Mouse (Mus musculus) bone marrow macrophage, adult 2 months (primary cell): ENCODE data around the gene Arpc2. TPM values are rescaled to one million over a fixed set of nuclear protein-coding genes. Genes with fewer than 3 reads are reported as not detected.

Source experiments
- H3K27ac ChIP-seq: 2 replicates; pipeline ENCODE4 v1.5.1; 2012; ENCODE audit warnings: low read depth, low read length; ENCODE audit not compliant: insufficient read depth
- H3K4me1 ChIP-seq: 2 replicates; pipeline ENCODE4 v1.6.1; 2012; ENCODE audit warnings: low read length; ENCODE audit not compliant: control insufficient read depth, insufficient read depth
- H3K4me3 ChIP-seq: 2 replicates; pipeline ENCODE4 v1.5.1; 2012; ENCODE audit warnings: mild to moderate bottlenecking, low read length, moderate library complexity; ENCODE audit not compliant: insufficient read depth
- CTCF ChIP-seq: IDR thresholded peaks from 2 replicates; pipeline ENCODE4 v1.5.1; 2012; ENCODE audit warnings: low read depth, mild to moderate bottlenecking, low read length, moderate library complexity
- POLR2A ChIP-seq: IDR thresholded peaks from 2 replicates; pipeline ENCODE4 v1.6.1; 2012; ENCODE audit warnings: mild to moderate bottlenecking, low read depth, low read length, borderline replicate concordance
- polyA plus RNA-seq: library from polyadenylated mRNA; stranded (reverse); fragments of >200 nt; gene quantifications from 2 replicates; pipeline ENCODE4 v1.2.4, GENCODE M21; 2012; ENCODE audit not compliant: missing spikeins, insufficient read depth, insufficient read length

Arpc2 gene
- polyA plus RNA-seq, 1 experiment = 973 TPM

DNA sequence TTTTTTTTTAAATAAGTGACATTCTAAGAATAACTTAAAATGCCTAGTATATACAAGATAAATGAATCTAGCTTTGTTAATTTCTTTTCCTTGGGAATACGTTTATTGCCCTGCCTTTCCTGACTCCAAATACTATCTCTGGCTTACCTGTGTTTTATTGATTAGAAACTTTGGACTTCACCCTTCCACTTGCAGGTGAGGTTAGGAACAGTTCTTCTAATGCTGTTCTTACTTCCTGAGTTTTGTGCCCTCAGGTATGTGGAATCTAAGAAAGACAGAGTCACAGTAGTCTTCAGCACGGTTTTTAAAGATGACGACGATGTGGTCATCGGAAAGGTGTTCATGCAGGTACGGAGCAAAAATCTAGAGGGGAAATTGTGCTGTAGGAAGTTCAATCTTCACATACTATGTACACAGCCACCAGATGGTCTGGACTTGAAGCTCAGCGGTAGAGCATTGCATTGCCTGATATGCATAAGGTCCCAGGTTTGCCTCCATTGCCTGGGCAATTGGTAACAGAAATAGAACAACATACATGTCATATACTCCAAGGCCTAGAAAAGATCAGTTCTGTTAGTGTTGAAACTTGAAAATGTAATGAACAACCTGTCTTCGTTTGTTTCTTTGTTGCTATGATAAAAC is 19.9 kb downstream of the Arpc2 start:
- Histone ChIP-seq H3K4me1 (peaks cover under 1% of the 10 kb centered on the region; the same call in 1 of the 2 replicates), H3K4me3 (no peak overlapping the region), H3K27ac (no peak overlapping the region)
- no peak for TF ChIP-seq CTCF
- TF ChIP-seq POLR2A = no peak

GRCm38 (mm10) chr1:74256782-74257181 is 20.9 kb downstream of the Arpc2 start:
- Histone ChIP-seq H3K4me1 (no peaks in the 10 kb centered on the region), H3K4me3 (no peak overlapping the region), H3K27ac (no peak overlapping the region)
- TF ChIP-seq CTCF = no peak

GRCm38 (mm10) chr1:74262510-74262909 is 26.6 kb downstream of the Arpc2 start:
- no peaks in the 10 kb centered on the region for H3K4me1 ChIP-seq
- H3K4me3 ChIP-seq = no peak overlapping the region
- TF ChIP-seq POLR2A (no peak), CTCF (no peak)
- no peak overlapping the region for H3K27ac ChIP-seq

DNA sequence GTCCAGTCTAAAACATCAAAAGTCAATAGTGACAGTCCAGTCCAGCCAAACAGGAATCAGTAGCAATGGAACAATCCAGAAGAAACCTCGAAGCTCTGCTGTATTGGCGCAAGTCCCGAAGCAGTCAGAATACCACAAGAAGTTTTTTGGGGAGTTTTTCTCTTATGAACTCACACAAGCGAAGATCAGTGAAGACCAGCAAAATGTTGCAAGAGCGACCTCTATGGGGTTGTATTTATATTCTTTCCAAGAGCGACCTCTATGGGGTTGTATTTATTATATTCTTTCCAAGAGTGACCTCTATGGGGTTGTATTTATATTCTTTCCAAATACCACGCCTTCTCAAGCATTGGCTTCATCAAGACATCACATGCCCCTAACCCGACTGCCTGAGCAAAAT is 32.9 kb downstream of the Arpc2 start:
- no peak overlapping the region for H3K27ac ChIP-seq
- H3K4me3 ChIP-seq = no peak overlapping the region
- H3K4me1 ChIP-seq = peaks cover 6% of the 10 kb centered on the region
- TF ChIP-seq CTCF = no peak
- TF ChIP-seq POLR2A = no peak

DNA sequence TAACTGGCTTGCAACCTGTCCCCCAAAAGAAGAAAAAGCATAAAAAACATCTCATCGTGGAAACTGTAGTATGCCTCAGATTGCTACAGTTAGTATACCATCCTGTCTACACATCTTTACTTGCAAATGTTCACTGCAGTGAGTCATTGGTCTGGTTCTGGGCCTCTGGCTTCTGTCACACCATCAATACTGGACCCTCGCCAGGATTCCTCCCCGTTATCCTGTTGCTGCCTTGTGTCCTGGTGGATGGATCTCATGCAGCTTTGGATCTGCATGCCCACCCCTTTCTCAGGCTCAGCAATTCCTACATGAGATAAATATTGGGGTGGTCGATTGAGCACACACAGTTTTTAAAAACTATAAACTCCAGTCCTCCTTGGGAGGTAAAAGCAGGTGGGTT is 35.8 kb downstream of the Arpc2 start:
- H3K4me1 ChIP-seq = peaks cover 10% of the 10 kb centered on the region
- TF ChIP-seq CTCF (no peak), POLR2A (no peak)
- no peak overlapping the region for H3K4me3 ChIP-seq
- no peak overlapping the region for H3K27ac ChIP-seq

DNA sequence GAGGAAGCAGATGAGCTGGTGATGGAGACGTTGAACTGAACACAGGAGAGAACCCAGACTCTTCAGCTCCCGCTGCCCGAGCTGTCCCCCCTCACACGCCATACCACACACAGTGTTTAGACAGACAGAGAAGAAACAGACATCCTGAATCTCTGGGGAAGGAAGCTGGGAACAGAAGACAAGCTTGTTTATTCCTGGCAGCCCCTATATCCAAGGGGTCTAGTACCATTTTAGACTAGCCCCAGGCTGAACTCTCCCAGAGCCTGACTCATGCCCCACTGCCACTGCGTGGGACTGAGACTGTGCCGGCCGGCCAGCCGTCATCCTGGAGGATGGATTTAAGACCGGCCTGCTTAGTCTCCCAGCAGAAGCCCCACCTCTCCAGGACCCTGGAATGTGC is 39.1 kb downstream of the Arpc2 start:
- no peak for TF ChIP-seq CTCF
- TF ChIP-seq POLR2A = no peak
- Histone ChIP-seq H3K4me1 (peaks cover 10% of the 10 kb centered on the region), H3K27ac (no peak overlapping the region), H3K4me3 (no peak overlapping the region)

GRCm38 (mm10) chr1:74277041-74277440 is 41.2 kb downstream of the Arpc2 start:
- TF ChIP-seq CTCF = no peak
- TF ChIP-seq POLR2A = no peak
- Histone ChIP-seq H3K4me1 (peaks cover 10% of the 10 kb centered on the region), H3K27ac (no peak overlapping the region), H3K4me3 (no peak overlapping the region)

DNA sequence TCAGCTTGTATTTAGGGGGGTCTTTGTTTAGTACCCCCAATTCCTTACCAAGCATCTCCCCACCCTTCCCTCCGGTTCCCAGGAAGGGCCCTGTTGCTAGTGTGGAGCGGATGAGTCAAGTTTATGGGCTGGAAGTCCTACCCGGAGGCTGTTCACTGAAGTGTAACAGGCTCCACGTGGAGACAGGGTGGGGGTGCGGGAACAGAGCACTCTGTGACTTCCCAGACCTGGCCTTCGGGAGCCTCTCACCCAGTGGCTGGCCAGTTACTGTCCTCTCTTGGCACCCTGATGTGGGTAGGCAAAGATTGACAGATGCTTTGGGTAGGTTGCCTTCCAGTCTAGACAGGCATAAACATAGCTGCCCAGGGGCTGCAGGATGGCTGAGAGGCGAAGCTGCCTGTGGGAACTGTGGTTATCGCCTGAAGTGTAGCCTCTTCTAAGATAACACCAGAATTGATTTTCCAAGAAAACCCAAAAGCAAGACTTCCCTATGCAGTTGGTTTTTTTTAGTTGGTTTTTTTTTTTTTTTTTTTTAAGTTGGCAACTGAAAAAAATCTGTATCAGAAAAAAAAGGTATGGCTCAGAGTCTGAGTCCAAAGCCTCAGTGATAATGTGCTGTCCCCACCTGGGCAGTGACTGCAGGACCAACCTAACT is 42.1 kb downstream of the Arpc2 start:
- H3K4me1 ChIP-seq = peaks cover 8% of the 10 kb centered on the region

GRCm38 (mm10) chr1:74278538-74278937 is 42.7 kb downstream of the Arpc2 start, which contains the start of gene Gpbar1:
Gpbar1 (plus strand) TSS chr1:74278550.
- no peak within 1 kb of the TSS for H3K27ac ChIP-seq
- no peak within 1 kb of the TSS for H3K4me3 ChIP-seq
- no peak for TF ChIP-seq CTCF
- no peak for TF ChIP-seq POLR2A
- peaks cover 6% of the 10 kb centered on the region for H3K4me1 ChIP-seq

More for the DNA sequence above, 42.1 kb downstream of the Arpc2 start:
- Histone ChIP-seq H3K4me3 (no peak overlapping the region), H3K27ac (no peak overlapping the region)
- TF ChIP-seq POLR2A = no peak
- TF ChIP-seq CTCF = no peak

DNA sequence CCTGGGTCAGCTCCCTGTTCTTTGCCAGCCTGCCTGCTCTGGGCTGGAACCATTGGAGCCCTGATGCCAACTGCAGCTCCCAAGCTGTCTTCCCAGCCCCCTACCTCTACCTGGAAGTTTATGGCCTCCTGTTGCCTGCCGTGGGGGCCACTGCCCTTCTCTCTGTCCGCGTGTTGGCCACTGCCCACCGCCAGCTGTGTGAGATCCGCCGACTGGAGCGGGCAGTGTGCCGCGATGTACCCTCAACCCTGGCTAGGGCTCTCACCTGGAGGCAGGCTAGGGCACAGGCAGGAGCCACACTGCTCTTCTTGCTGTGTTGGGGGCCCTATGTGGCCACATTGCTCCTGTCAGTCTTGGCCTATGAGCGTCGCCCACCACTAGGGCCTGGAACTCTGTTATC is 43.1 kb downstream of the Arpc2 start:
- no peak overlapping the region for H3K4me3 ChIP-seq
- no peak overlapping the region for H3K27ac ChIP-seq
- H3K4me1 ChIP-seq = peaks cover 3% of the 10 kb centered on the region; the same call in 1 of the 2 replicates
- TF ChIP-seq POLR2A (no peak), CTCF (no peak)
